Mouse (Mus musculus): ENCODE data around the gene Cntnap4. TPM values are rescaled to one million over a fixed set of nuclear protein-coding genes. Genes with fewer than 3 reads are reported as not detected.

Gene Cntnap4
- total and polyA plus RNA-seq, 3 experiments: not detected

GRCm38 (mm10) chr8:112610121-112610520, 40.3 kb downstream of the Cntnap4 start:
- Histone ChIP-seq H3K36me3 (ENCODE audit: control insufficient read depth in 1 of 2, insufficient read depth in 2 of 2, low read length in 2 of 2) (no peaks in the 10 kb centered on the region), H3K9ac (ENCODE audit: control insufficient read depth, low read depth, low read length, poor library complexity, severe bottlenecking) (no peak overlapping the region), H3K27ac (ENCODE audit: control insufficient read depth, low read depth, low read length) (no peak overlapping the region), H3K79me2 (ENCODE audit: control insufficient read depth, insufficient read depth, low read length, poor library complexity) (no peaks in the 10 kb centered on the region), H3K27me3 (ENCODE audit: control insufficient read depth in 1 of 2, insufficient read depth in 2 of 2, low read length in 2 of 2) (no peaks in the 10 kb centered on the region), H3K9me3 (replicated peaks; ENCODE audit: insufficient read depth, low read length) (no peaks in the 10 kb centered on the region), H3K4me1 (ENCODE audit: control insufficient read depth in 1 of 2, insufficient read depth in 2 of 2, low read length in 2 of 2) (no peaks in the 10 kb centered on the region), H3K4me3 (ENCODE audit: control insufficient read depth in 1 of 2, insufficient read depth in 1 of 2, low read depth in 2 of 2, low read length in 2 of 2) (no peak overlapping the region)
- TF ChIP-seq HCFC1 (IDR thresholded peaks at IDR 0.05; ENCODE audit: low read depth, low read length) (no peak), EP300 (IDR thresholded peaks at IDR 0.05; ENCODE audit: low read depth in 1 of 2, low read length in 2 of 2) (no peak), ELF1 (IDR thresholded peaks at IDR 0.05; ENCODE audit: low read depth, low read length) (no peak), KAT2A (conservative IDR thresholded peaks at IDR 0.05; ENCODE audit: low read depth, low read length) (no peak), ETS1 (IDR thresholded peaks at IDR 0.05; ENCODE audit: low read depth, low read length) (no peak), ZNF384 (IDR thresholded peaks at IDR 0.05; ENCODE audit: low read depth, low read length) (no peak), POLR2A (IDR thresholded peaks at IDR 0.05; ENCODE audit: control insufficient read depth in 1 of 2, insufficient read depth in 1 of 2, low read depth in 1 of 2, low read length in 2 of 2, poor library complexity in 1 of 2) (no peak), JUND (IDR thresholded peaks at IDR 0.05; ENCODE audit: low read depth, low read length) (no peak), CTCF (IDR thresholded peaks at IDR 0.05 in 2 of 3, conservative IDR thresholded peaks at IDR 0.05 in 1 of 3; ENCODE audit: control insufficient read depth in 1 of 3, insufficient read depth in 1 of 3, low read depth in 2 of 3, low read length in 3 of 3, poor library complexity in 1 of 3, severe bottlenecking in 1 of 3) (no peak), ZKSCAN1 (IDR thresholded peaks at IDR 0.05; ENCODE audit: low read depth, low read length) (no peak), E2F4 (IDR thresholded peaks at IDR 0.05; ENCODE audit: borderline replicate concordance, low read depth, low read length) (no peak), BHLHE40 (IDR thresholded peaks at IDR 0.05; ENCODE audit: borderline replicate concordance, low read depth, low read length) (no peak), RCOR1 (IDR thresholded peaks at IDR 0.05; ENCODE audit: low read depth, low read length) (no peak), SIN3A (IDR thresholded peaks at IDR 0.05; ENCODE audit: low read length) (no peak), MYC (IDR thresholded peaks at IDR 0.05; ENCODE audit: low read depth, low read length) (no peak), MAFK (IDR thresholded peaks at IDR 0.05; ENCODE audit: borderline replicate concordance, low read depth, low read length) (no peak), TAL1 (IDR thresholded peaks at IDR 0.05; ENCODE audit: low read length) (no peak), MXI1 (IDR thresholded peaks at IDR 0.05; ENCODE audit: low read depth, low read length) (no peak), ZMIZ1 (IDR thresholded peaks at IDR 0.05; ENCODE audit: low read depth, low read length) (no peak)
- DNase-seq (ENCODE audit: low read depth, low spot score): no peak

GRCm38 (mm10) chr8:112628791-112629190, 58.9 kb downstream of the Cntnap4 start:
- DNase-seq (ENCODE audit: low read depth, low spot score): no peak
- no peaks in the 10 kb centered on the region for H3K36me3 ChIP-seq (ENCODE audit: control insufficient read depth in 1 of 2, insufficient read depth in 2 of 2, low read length in 2 of 2)
- no peak overlapping the region for H3K27ac ChIP-seq (ENCODE audit: control insufficient read depth, low read depth, low read length)
- no peak overlapping the region for H3K9ac ChIP-seq (ENCODE audit: control insufficient read depth, low read depth, low read length, poor library complexity, severe bottlenecking)
- H3K79me2 ChIP-seq (ENCODE audit: control insufficient read depth, insufficient read depth, low read length, poor library complexity): no peaks in the 10 kb centered on the region
- no peaks in the 10 kb centered on the region for H3K9me3 ChIP-seq (replicated peaks; ENCODE audit: insufficient read depth, low read length)
- H3K4me1 ChIP-seq (ENCODE audit: control insufficient read depth in 1 of 2, insufficient read depth in 2 of 2, low read length in 2 of 2): no peaks in the 10 kb centered on the region
- H3K27me3 ChIP-seq (ENCODE audit: control insufficient read depth in 1 of 2, insufficient read depth in 2 of 2, low read length in 2 of 2): no peaks in the 10 kb centered on the region
- no peak for TF ChIP-seq CTCF (IDR thresholded peaks at IDR 0.05 in 2 of 3, conservative IDR thresholded peaks at IDR 0.05 in 1 of 3; ENCODE audit: control insufficient read depth in 1 of 3, insufficient read depth in 1 of 3, low read depth in 2 of 3, low read length in 3 of 3, poor library complexity in 1 of 3, severe bottlenecking in 1 of 3)
- TF ChIP-seq POLR2AphosphoS2 (IDR thresholded peaks at IDR 0.05; ENCODE audit: low read length): no peak
- TF ChIP-seq ZKSCAN1 (IDR thresholded peaks at IDR 0.05; ENCODE audit: low read depth, low read length): no peak
- no peak for TF ChIP-seq SIN3A (IDR thresholded peaks at IDR 0.05; ENCODE audit: low read length)
- TF ChIP-seq UBTF (IDR thresholded peaks at IDR 0.05; ENCODE audit: borderline replicate concordance, insufficient read depth, low read depth, low read length): no peak
- TF ChIP-seq POLR2AphosphoS5 (IDR thresholded peaks at IDR 0.05; ENCODE audit: borderline replicate concordance, low read depth, low read length): no peak
- TF ChIP-seq ZNF384 (IDR thresholded peaks at IDR 0.05; ENCODE audit: low read depth, low read length): no peak
- TF ChIP-seq EP300 (IDR thresholded peaks at IDR 0.05; ENCODE audit: low read depth in 1 of 2, low read length in 2 of 2): no peak
- no peak for TF ChIP-seq ZC3H11A (IDR thresholded peaks at IDR 0.05; ENCODE audit: low read depth, low read length)
- no peak for TF ChIP-seq MEF2A (IDR thresholded peaks at IDR 0.05; ENCODE audit: extremely low read depth, insufficient replicate concordance, low read depth, low read length, poor library complexity, severe bottlenecking)
- TF ChIP-seq MYC (IDR thresholded peaks at IDR 0.05; ENCODE audit: low read depth, low read length): no peak
- H3K4me3 ChIP-seq (ENCODE audit: control insufficient read depth in 1 of 2, insufficient read depth in 1 of 2, low read depth in 2 of 2, low read length in 2 of 2): no peak overlapping the region
